Mouse (Mus musculus): ENCODE results near the gene B3gnt7.

- TF ChIP-seq POLR2A (IDR thresholded peaks at IDR 0.05; ENCODE audit: insufficient read length, low read depth) (no peak), MAX (IDR thresholded peaks at IDR 0.05; ENCODE audit: low read depth) (no peak), E2F4 (IDR thresholded peaks at IDR 0.05; ENCODE audit: insufficient read depth) (no peak), TCF12 (IDR thresholded peaks at IDR 0.05; ENCODE audit: insufficient read depth, poor library complexity, severe bottlenecking) (no peak), REST (IDR thresholded peaks at IDR 0.05; ENCODE audit: insufficient read depth, insufficient read length) (no peak), CEBPB (IDR thresholded peaks at IDR 0.05; ENCODE audit: insufficient read depth, poor library complexity, severe bottlenecking) (no peak), USF1 (IDR thresholded peaks at IDR 0.05; ENCODE audit: low read depth) (no peak), POLR2AphosphoS2 (IDR thresholded peaks at IDR 0.05; ENCODE audit: insufficient read length, low read depth) (no peak), MYOG (IDR thresholded peaks at IDR 0.05; ENCODE audit: control insufficient read depth in 1 of 3, insufficient read depth in 1 of 3, insufficient read length in 2 of 3, low read depth in 2 of 3) (no peak), SRF (IDR thresholded peaks at IDR 0.05; ENCODE audit: control insufficient read depth, insufficient read length, low read depth) (no peak), MYOD1 (IDR thresholded peaks at IDR 0.05; ENCODE audit: control insufficient read depth in 1 of 3, insufficient read length in 2 of 3, low read depth in 2 of 3) (no peak)
Observed at GRCm38 (mm10) chr1:86346851-86347715, 44.5 kb downstream of the B3gnt7 start.

Data from myocyte (in vitro differentiated cells).